Comparison of ENCODE assay signal across 23 mouse cellular contexts in the genomic region with DNA sequence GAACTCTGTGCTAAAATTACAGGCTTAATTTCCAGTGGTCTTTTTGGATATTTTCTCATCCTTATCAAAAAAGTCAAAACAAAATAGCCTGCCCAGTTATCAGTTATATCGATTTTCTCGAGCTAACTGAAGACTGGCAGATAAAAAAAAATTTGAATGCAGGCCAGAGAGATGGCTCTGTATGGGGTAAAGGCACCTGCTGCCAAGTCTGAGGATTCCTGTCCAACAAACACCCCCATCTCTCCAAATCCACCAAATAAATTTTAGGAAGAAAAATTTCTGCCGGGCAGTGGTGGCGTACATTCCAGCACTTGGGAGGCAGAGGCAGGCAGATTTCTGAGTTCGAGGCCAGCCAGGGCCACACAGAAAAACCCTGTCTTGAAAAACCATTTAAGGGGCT. TPM values are rescaled to one million over a fixed set of nuclear protein-coding genes. Genes with fewer than 3 reads are reported as not detected.
A peak's percentile ranks its signal among the peaks of the same experiment; 100 is the strongest.
DNase-seq lines count a peak whose midpoint lies in the region; ATAC-seq and TF ChIP-seq lines count a peak whose summit lies in the region.
"Had no signal": no experiment of that assay in that cellular context is flagged by ENCODE, and none has a peak within 500 bp of the region (broad histone marks: within the 10 kb centered on the region; RNA-seq: fewer than 3 reads in every experiment).

No protein-coding gene starts in this region.

- H3K4me1 ChIP-seq in forebrain, embryonic 15.5 days, result peaks cover 70% of the 10 kb centered on the region
- peaks cover 29% of the 10 kb centered on the region for H3K4me1 ChIP-seq in forebrain, postnatal 0 days (ENCODE audit: insufficient read depth)
- H3K4me1 ChIP-seq in liver, adult 2 months (ENCODE audit: control insufficient read depth, insufficient read depth, low read length), result peaks cover 31% of the 10 kb centered on the region
- H3K4me1 ChIP-seq in bone marrow, adult 2 months (ENCODE audit: control insufficient read depth, insufficient read depth, low read length), result no peaks in the 10 kb centered on the region; the same call in 1 of the 2 replicates
- peaks cover 67% of the 10 kb centered on the region for H3K4me1 ChIP-seq in liver, embryonic 16.5 days (ENCODE audit: control insufficient read depth, low read depth, low read length)

- H3K4me2 ChIP-seq in forebrain, embryonic 15.5 days (replicated peaks), result 0 out of 2 replicates have a peak overlapping the region, but pooled peaks have one; percentile 3
- no peak overlapping the region; the same call in 1 of the 2 replicates for H3K4me2 ChIP-seq in forebrain, postnatal 0 days (ENCODE audit: low read depth)
- H3K4me2 ChIP-seq in liver, embryonic 16.5 days (ENCODE audit: low read depth, low read length), result peak overlapping the region; percentile 42
- H3K4me2 ChIP-seq: midbrain, embryonic 13.5 days had no signal

- no peak overlapping the region for H3K9ac ChIP-seq in forebrain, embryonic 15.5 days (replicated peaks)
- H3K9ac ChIP-seq in forebrain, postnatal 0 days, result no peak overlapping the region
- H3K9ac ChIP-seq in liver, adult 2 months (ENCODE audit: low read depth, low read length), result no peak overlapping the region
- H3K9ac ChIP-seq in liver, embryonic 16.5 days (ENCODE audit: low read depth, low read length), result no peak overlapping the region
- H3K9ac ChIP-seq: midbrain, embryonic 13.5 days had no signal

- H3K27ac ChIP-seq in forebrain, embryonic 15.5 days (replicated peaks), result no peak overlapping the region
- H3K27ac ChIP-seq in forebrain, postnatal 0 days (ENCODE audit: low read depth, low read length), result no peak overlapping the region
- 0 out of 2 replicates have a peak overlapping the region, but pooled peaks have one; percentile 20 for H3K27ac ChIP-seq in liver, adult 2 months (replicated peaks; ENCODE audit: insufficient read depth, low read depth, low read length)
- H3K27ac ChIP-seq in bone marrow, adult 2 months (ENCODE audit: control insufficient read depth, insufficient read depth, low read depth, low read length, poor library complexity), result 0 out of 2 replicates have a peak overlapping the region, but pooled peaks have one; percentile 14
- no peak overlapping the region for H3K27ac ChIP-seq in liver, embryonic 16.5 days (ENCODE audit: low read length)
- H3K27ac ChIP-seq: layer of hippocampus, adult 2 months had no signal

- ATAC-seq in forebrain, embryonic 15.5 days (replicated peaks), result no peak
- no peak for ATAC-seq in forebrain, postnatal 0 days
- ATAC-seq in liver, embryonic 16.5 days (ENCODE audit: low read depth), result no peak
- ATAC-seq: inflammation-experienced regulatory T-cells, adult 6 months; midbrain, embryonic 13.5 days had no signal

- WGBS in forebrain, embryonic 15.5 days, result 64% methylated on average over 5 of the region's 5 CpGs
- 69% methylated on average over 5 of the region's 5 CpGs for WGBS in forebrain, postnatal 0 days
- WGBS in liver, adult 2 months, result 25% methylated on average over 5 of the region's 5 CpGs
- 66% methylated on average over 5 of the region's 5 CpGs for WGBS in bone marrow, adult 2 months
- 56% methylated on average over 5 of the region's 5 CpGs for WGBS in liver, embryonic 16.5 days (ENCODE audit: insufficient replicate concordance)

- no peaks in the 10 kb centered on the region for H3K36me3 ChIP-seq in forebrain, embryonic 15.5 days
- H3K36me3 ChIP-seq in forebrain, postnatal 0 days (ENCODE audit: insufficient read depth), result no peaks in the 10 kb centered on the region
- no peaks in the 10 kb centered on the region for H3K36me3 ChIP-seq in liver, adult 2 months (ENCODE audit: control insufficient read depth, insufficient read depth, low read length)
- peaks cover 2% of the 10 kb centered on the region; the same call in 1 of the 2 replicates for H3K36me3 ChIP-seq in liver, embryonic 16.5 days (ENCODE audit: control insufficient read depth, insufficient read depth)

- H3K9me3 ChIP-seq in forebrain, embryonic 15.5 days, result no peaks in the 10 kb centered on the region
- H3K9me3 ChIP-seq in forebrain, postnatal 0 days (ENCODE audit: low read length), result no peaks in the 10 kb centered on the region
- no peaks in the 10 kb centered on the region for H3K9me3 ChIP-seq in liver, embryonic 16.5 days (replicated peaks; ENCODE audit: control insufficient read depth, low read length)
- H3K9me3 ChIP-seq: midbrain, embryonic 13.5 days had no signal

- H3K4me3 ChIP-seq in forebrain, embryonic 15.5 days, result no peak overlapping the region
- H3K4me3 ChIP-seq in forebrain, postnatal 0 days (ENCODE audit: low read depth, low read length), result no peak overlapping the region
- no peak overlapping the region for H3K4me3 ChIP-seq in liver, adult 2 months (ENCODE audit: insufficient read depth, low read depth, low read length)
- H3K4me3 ChIP-seq in bone marrow, adult 2 months (replicated peaks; ENCODE audit: control insufficient read depth, low read depth, low read length), result no peak overlapping the region
- no peak overlapping the region; the same call in 1 of the 2 replicates for H3K4me3 ChIP-seq in liver, embryonic 16.5 days (ENCODE audit: low read depth, low read length)
- H3K4me3 ChIP-seq: gastrocnemius, adult 2 months; layer of hippocampus, adult 2 months; midbrain, embryonic 13.5 days had no signal

- H3K27me3 ChIP-seq in forebrain, embryonic 15.5 days, result no peaks in the 10 kb centered on the region
- no peaks in the 10 kb centered on the region for H3K27me3 ChIP-seq in forebrain, postnatal 0 days (ENCODE audit: insufficient read depth, low read length)
- H3K27me3 ChIP-seq in liver, adult 2 months (ENCODE audit: control insufficient read depth, insufficient read depth, low read length), result no peaks in the 10 kb centered on the region
- H3K27me3 ChIP-seq in liver, embryonic 16.5 days (ENCODE audit: control insufficient read depth, insufficient read depth, low read depth, low read length), result no peaks in the 10 kb centered on the region
- H3K27me3 ChIP-seq: midbrain, embryonic 13.5 days had no signal

- H3K79me2 ChIP-seq in liver, adult 2 months (ENCODE audit: control insufficient read depth, insufficient read depth, low read length), result peaks cover 53% of the 10 kb centered on the region; the same call in 1 of the 2 replicates

- no peak for TF ChIP-seq CTCF in forebrain, postnatal 0 days (IDR thresholded peaks at IDR 0.05; ENCODE audit: low read depth)
- TF ChIP-seq CTCF in liver, adult 2 months (IDR thresholded peaks at IDR 0.05; ENCODE audit: low read depth, low read length), result no peak
- no peak for TF ChIP-seq CTCF in bone marrow, adult 2 months (IDR thresholded peaks at IDR 0.05; ENCODE audit: control insufficient read depth, insufficient read depth, low read length)

- TF ChIP-seq POLR2A in liver, adult 2 months (IDR thresholded peaks at IDR 0.05; ENCODE audit: extremely low read depth, insufficient read depth, low read length), result no peak
- no peak for TF ChIP-seq POLR2A in bone marrow, adult 2 months (IDR thresholded peaks at IDR 0.05; ENCODE audit: borderline replicate concordance, control insufficient read depth, low read depth, low read length)

- no peak for DNase-seq in forebrain, postnatal 0 days
- peak; percentile 77 for DNase-seq in liver, adult 2 months (ENCODE audit: extremely low read depth, low read depth, low spot score)
- no peak for DNase-seq in liver
- no peak for DNase-seq in adrenal gland, postnatal 14 days
- no peak for DNase-seq in layer of hippocampus, adult 18-20 months (ENCODE audit: low spot score in 2 of 2)
- DNase-seq: gastrocnemius, adult 2 months; heart, postnatal 36 days; kidney, adult 9 months; left cerebral cortex, postnatal 4 days; lung, adult 2 months; lung, postnatal 4 days; retina, postnatal 1 day; thymus, postnatal 25 days had no signal

RNA-seq across cellular contexts. Expression of a gene that starts 3.7 kb away (rescaled TPM):
- 153 and 156 TPM in 2 replicates for polyA plus RNA-seq in forebrain, embryonic 15.5 days (2015; fragmentation: Nextera tagmentation; extraction: Ambion mirVana)
- total RNA-seq in forebrain, postnatal 0 days (2014; rRNA removed), result 88.8 and 108 TPM in 2 replicates
- polyA plus RNA-seq in forebrain, postnatal 0 days (2015; fragmentation: Nextera tagmentation; extraction: Ambion mirVana), result 76.8 and 87.2 TPM in 2 replicates
- 17.9 and 20.1 TPM in 2 replicates for total RNA-seq in liver, adult 2 months (2014; rRNA removed)
- 2.5 and 4.6 TPM in 2 replicates for polyA plus RNA-seq in liver, adult 2 months (2012; rRNA removed)
- polyA plus RNA-seq in bone marrow, adult 2 months (2011; ENCODE audit: insufficient read depth, insufficient read length, low replicate concordance, missing spikeins), result 172 and 213 TPM in 2 replicates
- 34.8 and 40.6 TPM in 2 replicates for polyA plus RNA-seq in liver, embryonic 16.5 days (2015; fragmentation: Nextera tagmentation; extraction: Ambion mirVana)
- 74.5 and 94.6 TPM in 2 replicates for total RNA-seq in adrenal gland, postnatal 14 days (2021)
- total RNA-seq in layer of hippocampus, adult 18-20 months (2021), result 100 to 1,000 TPM; 110 to 118 TPM

RNA-seq across cellular contexts. Expression of a gene that starts 9.7 kb away (rescaled TPM):
- 15.9 and 17.2 TPM in 2 replicates for polyA plus RNA-seq in forebrain, embryonic 15.5 days (2015; fragmentation: Nextera tagmentation; extraction: Ambion mirVana)
- 45.5 and 51.8 TPM in 2 replicates for total RNA-seq in forebrain, postnatal 0 days (2014; rRNA removed)
- polyA plus RNA-seq in forebrain, postnatal 0 days (2015; fragmentation: Nextera tagmentation; extraction: Ambion mirVana), result 13.7 and 15.0 TPM in 2 replicates
- 28.0 and 30.0 TPM in 2 replicates for total RNA-seq in liver, adult 2 months (2014; rRNA removed)
- 47.6 and 56.5 TPM in 2 replicates for polyA plus RNA-seq in liver, adult 2 months (2012; rRNA removed)
- polyA plus RNA-seq in bone marrow, adult 2 months (2011; ENCODE audit: insufficient read depth, insufficient read length, low replicate concordance, missing spikeins), result 12.9 and 18.6 TPM in 2 replicates
- 2.9 and 3.5 TPM in 2 replicates for polyA plus RNA-seq in liver, embryonic 16.5 days (2015; fragmentation: Nextera tagmentation; extraction: Ambion mirVana)
- 131 and 136 TPM in 2 replicates for total RNA-seq in adrenal gland, postnatal 14 days (2021)
- total RNA-seq in layer of hippocampus, adult 18-20 months (2021), result 100 to 1,000 TPM; 116 to 121 TPM

RNA-seq across cellular contexts. Expression of a gene that starts 36.4 kb away (rescaled TPM):
- 0.45 TPM in 1 of 2 replicates, not detected in the other for polyA plus RNA-seq in forebrain, embryonic 15.5 days (2015; fragmentation: Nextera tagmentation; extraction: Ambion mirVana)
- 0.92 TPM in 1 of 2 replicates, not detected in the other for total RNA-seq in forebrain, postnatal 0 days (2014; rRNA removed)
- 0.19 TPM in 1 of 2 replicates, not detected in the other for polyA plus RNA-seq in forebrain, postnatal 0 days (2015; fragmentation: Nextera tagmentation; extraction: Ambion mirVana)
- total RNA-seq in liver, adult 2 months (2014; rRNA removed), result 0.67 TPM in 1 of 2 replicates, not detected in the other
- polyA plus RNA-seq in liver, adult 2 months (2012; rRNA removed), result 0.16 and 0.49 TPM in 2 replicates
- polyA plus RNA-seq in bone marrow, adult 2 months (2011; ENCODE audit: insufficient read depth, insufficient read length, low replicate concordance, missing spikeins), result not detected in 2 replicates
- polyA plus RNA-seq in liver, embryonic 16.5 days (2015; fragmentation: Nextera tagmentation; extraction: Ambion mirVana), result 0.16 and 0.96 TPM in 2 replicates
- total RNA-seq in adrenal gland, postnatal 14 days (2021), result not detected in 2 replicates
- total RNA-seq in layer of hippocampus, adult 18-20 months (2021), result not detected
- total RNA-seq: adrenal gland, adult 18-20 months; gastrocnemius, adult 2 months; granulocyte monocyte progenitor cell, adult 5-6 weeks; layer of hippocampus, adult 2 months; left cerebral cortex, postnatal 4 days had no signal
- polyA plus RNA-seq: C2C12; lung, adult 2 months; midbrain, embryonic 13.5 days; testis, adult 2 months had no signal

Comparison
In these comparisons a context has a peak if more than half of its experiments do, and no peak if none do; other contexts are left out.
1. H3K27ac ChIP-seq: peak in liver, adult 2 months (single experiment) and bone marrow, adult 2 months (single experiment); none in forebrain, embryonic 15.5 days (single experiment), forebrain, postnatal 0 days (single experiment) and liver, embryonic 16.5 days (single experiment).